Mouse (Mus musculus) lung, adult 2 months (tissue): Measurements from ENCODE around the gene Pzp.

Experiments
- CTCF ChIP-seq: fragments of 200-500 bp; IDR thresholded peaks from 2 replicates; pipeline ENCODE4 v1.5.1; 2011; ENCODE audit warnings: mild to moderate bottlenecking, low read length, control low read depth; ENCODE audit not compliant: insufficient read depth
- POLR2A ChIP-seq: fragments of 200-500 bp; IDR thresholded peaks from 2 replicates; pipeline ENCODE4 v1.6.1; 2011; ENCODE audit warnings: low read depth, mild to moderate bottlenecking, control low read depth, low read length, borderline replicate concordance; ENCODE audit errors: extremely low read depth

- TF ChIP-seq POLR2A = no peak
- no peak for TF ChIP-seq CTCF
Observed at GRCm38 (mm10) chr6:128436356-128437005, 90.0 kb downstream of the Pzp start.
